Mouse (Mus musculus): ENCODE measurements at regions not wholly inside any gene's neighbourhood (a gene's known extent, or its start where the extent isn't known, plus 50 kb on each side); places are given as distances from the start of the nearest gene placed in this dataset. TPM values are rescaled to one million over a fixed set of nuclear protein-coding genes. Genes with fewer than 3 reads are reported as not detected.

Small RNA genes lying in the stretch of these regions (microRNA-seq; reads per million reads assigned to microRNA genes)
- not detected for gene Mir6343

Measured in forebrain, embryonic 10.5 days (tissue).